Mouse (Mus musculus): ENCODE data around the gene Creb5.

The Creb5 gene

DNA sequence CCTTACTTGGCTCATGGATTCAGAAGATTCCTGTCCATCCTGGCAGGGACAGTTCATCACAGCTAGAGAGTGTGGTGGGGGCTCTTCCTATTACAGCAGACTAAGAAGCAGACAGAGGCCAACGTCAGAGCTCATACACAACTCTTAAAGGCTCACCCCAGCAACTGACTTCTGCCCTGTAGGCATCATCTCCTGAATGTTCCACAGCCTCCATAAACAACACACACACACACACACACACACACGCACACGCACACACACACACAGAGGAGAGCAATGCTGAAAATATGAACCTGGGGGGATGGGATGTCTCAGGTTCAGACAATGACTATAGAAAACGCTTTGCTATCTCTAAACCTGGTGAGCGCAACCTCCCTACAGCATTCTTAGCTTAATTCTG is 208.6 kb downstream of the Creb5 start:
- DNase-seq, result no peak

- DNase-seq, result peak; percentile 20
Observed at GRCm38 (mm10) chr6:53496325-53496753, 209.3 kb downstream of the Creb5 start.

- no peak for DNase-seq
Observed at GRCm38 (mm10) chr6:53497904-53498536, 210.9 kb downstream of the Creb5 start.

DNA sequence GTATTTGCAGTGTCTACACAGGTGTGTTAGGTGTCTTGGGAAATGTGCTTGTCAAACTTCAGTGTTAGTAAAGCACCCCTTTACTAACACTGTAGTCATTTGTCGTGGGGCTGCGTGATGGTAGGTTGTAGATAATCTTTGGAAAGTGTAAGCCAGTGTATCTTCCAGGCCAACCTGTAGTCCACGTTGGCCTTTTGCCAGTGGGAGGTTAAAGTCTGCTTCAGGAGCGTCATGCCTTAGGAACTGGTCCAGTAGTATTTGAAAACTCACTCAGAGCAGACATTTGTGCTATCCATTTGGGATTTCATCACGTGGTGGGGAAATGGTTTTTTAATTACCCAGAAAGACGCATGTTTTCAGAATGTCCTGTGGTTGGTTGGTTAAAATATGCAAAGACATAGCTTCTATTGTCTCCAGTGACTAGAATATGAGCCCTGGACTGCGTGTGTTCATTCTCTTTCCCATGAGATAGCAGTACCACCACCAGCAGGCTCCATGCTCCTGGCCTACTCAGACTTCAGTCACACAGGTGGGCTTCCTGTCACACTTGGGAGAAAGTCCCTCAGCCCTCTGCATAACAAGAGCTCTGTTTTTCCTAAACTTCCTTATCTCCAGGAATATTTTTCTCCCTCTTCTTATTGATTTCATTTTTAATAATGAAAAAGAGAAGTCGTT is 212.7 kb downstream of the Creb5 start:
- no peak for DNase-seq

DNA sequence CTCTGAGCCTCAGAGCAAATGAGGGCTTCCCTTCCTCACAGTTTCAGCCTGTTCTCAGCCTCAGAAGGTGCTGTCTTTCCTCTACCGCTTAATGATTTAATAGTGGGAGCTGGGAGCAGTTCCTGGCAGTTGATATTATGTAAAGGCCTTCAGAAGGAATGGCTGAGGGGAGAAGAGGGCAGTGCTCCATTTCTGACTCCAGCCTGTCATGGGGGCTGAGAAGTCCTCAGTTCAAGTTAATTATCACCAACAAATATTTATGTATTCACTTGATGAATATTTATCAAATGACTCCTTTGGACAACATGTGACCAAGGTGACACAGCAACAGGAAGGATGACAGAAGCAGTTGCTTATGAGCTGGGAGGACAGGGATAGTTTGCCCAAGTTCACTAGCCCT is 214.2 kb downstream of the Creb5 start:
- DNase-seq, result no peak

DNA sequence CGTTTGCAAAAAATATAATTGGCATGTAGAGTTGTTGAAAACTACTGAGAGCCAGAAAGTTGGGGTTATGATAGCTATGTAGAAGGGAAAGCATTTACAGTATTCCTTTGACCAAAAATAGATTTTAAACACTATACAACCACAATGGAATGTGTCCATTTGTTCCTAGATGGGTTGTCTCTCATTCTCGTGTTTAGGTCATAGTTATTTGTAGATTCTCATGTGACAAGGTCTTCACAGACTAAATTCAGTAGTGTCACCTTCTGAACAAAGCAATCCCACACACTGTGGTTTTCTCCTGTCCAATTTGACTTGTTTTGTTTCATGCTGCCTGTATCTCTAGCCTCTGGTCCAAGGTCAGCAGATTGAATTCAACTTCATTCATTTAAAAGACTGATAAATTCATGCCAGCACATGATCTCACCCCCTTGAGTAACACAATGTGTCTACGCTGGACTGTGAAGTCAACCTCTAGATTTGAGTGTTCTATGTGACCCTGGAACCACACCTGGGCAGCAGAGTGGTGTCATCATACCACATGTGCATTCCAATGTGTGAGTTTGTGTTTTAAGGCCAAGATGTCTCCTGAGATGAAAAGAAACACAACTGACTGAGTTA is 220.0 kb downstream of the Creb5 start:
- DNase-seq, result no peak

DNA sequence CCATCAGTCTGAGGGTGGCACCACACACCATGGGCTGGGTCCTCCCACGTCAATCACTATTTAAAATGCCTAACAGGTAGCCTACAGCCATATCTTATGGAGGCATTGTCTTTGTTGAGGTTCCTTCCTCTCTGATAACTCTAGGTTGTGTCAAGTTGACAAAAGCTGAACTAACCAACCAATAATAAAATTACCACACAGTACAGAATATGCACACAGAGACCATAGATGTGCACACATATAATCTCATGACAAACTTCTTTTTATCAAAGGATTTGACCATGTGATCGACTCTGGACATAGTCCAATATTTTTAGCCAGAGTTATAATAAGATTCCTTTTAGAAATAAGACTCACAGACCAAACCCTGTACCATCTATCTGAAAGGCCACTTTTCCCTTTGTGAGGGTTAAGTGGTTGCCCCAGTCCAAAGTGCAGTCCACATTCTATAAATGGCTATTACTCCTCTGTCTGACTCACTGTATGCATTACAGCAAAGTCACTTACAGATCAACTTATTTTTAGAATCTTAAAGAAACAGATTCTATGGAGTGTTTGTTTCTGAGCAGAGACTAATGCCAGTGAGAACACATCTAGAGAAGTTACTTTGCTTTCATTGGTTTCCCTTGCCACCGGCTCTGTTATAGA is 221.9 kb downstream of the Creb5 start:
- no peak for DNase-seq

- no peak for DNase-seq
Observed at GRCm38 (mm10) chr6:53510005-53510404, 222.9 kb downstream of the Creb5 start.

DNA sequence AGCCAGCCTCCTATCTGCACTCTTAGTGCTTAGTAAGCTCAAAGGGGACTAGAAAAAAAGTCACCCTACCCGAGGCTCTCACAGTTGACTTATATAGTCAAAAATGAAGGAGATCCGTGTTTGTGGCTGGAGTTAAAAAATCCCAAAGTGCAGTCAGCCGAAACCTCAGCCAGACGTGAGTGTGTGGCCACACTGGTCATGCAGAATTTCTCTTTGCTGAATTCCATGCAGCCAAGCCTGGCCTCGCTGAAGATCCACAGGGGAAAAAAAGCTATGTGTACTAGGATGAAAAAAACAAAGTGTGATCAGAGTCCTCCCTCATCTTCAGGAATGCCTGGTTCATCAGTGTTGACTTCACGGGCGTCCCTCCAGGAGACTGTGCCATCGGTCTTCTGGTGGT is 225.2 kb downstream of the Creb5 start:
- DNase-seq, result no peak

- DNase-seq, result no peak
Observed at GRCm38 (mm10) chr6:53513380-53513779, 226.3 kb downstream of the Creb5 start.

GRCm38 (mm10) chr6:53514862-53515261 is 227.8 kb downstream of the Creb5 start:
- no peak for DNase-seq

GRCm38 (mm10) chr6:53515611-53516010 is 228.5 kb downstream of the Creb5 start:
- no peak for DNase-seq

- no peak for DNase-seq
Observed at GRCm38 (mm10) chr6:53517371-53517945, 230.4 kb downstream of the Creb5 start.

DNA sequence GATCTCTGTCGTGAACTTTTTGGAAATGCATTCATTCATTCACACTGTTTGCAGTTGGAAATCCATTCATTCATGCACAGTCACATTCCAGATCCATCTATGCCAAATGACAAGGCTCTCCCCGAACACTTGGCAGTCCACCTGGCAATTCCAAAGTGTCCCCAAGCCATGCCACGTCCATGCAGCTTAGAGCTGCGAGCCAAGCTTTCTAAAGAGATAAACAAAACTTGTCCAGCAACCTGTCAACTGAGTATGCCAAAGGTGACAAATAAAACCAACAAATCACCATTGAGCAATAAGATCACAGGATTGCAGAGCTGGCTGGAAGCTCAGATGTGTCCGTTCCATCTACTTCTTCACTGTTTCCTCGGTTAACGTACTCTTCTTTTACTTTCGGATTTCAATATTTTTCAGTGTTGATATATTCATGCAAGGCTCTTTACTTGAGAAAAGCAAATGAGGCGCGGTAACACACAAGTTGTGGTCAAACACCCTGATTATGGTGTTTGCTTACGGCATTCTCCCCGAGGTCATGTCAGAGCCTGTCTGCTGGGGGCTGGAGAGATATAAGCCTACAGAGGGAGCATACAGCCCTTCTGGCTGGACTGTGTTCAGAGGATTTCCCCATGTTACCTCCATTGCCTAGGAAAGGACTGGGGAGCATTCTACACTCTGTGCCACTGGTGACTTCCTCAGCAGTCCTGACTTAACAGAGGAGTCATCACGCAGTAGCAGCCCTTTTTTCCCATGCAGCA is 236.8 kb downstream of the Creb5 start:
- no peak for DNase-seq

DNA sequence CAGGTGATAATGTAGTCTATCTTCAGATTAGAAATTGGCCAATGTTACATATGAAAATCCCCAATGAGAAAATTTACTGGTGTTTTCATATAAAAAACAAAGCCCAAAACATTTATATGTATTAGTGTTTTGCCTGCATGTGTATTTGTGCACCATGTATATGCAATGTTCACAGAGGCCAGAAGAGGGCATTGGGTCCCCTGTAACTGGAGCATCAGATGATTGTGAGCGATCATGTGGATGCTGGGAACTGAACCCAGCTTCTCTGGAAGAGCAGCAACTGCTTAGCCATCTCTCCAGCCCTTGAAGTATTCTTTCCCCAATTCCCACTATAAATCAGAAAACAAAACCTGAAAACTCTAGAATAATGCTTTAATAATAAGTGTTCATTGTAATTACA is 239.4 kb downstream of the Creb5 start:
- no peak for DNase-seq

DNA sequence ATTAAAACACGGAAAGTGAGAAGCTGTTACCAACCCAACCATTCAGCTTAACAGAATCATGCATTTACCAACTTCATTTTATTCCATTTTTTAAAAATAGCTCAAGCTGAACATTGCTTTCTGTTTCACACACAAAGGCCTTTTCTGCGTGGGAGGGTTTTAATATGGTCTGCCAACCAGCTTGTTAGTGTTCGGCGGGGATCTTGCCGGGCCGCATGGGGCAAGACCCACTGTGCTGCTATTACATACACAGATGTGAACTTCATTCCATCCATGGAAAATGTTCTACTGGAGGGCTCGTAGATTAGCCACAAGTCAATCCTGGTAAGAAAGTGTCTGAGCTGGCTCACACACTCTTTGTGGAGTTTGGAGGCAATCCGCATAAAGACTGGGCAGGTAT is 243.7 kb downstream of the Creb5 start:
- DNase-seq, result no peak

- no peak for DNase-seq
Observed at GRCm38 (mm10) chr6:53531461-53531860, 244.4 kb downstream of the Creb5 start.

GRCm38 (mm10) chr6:53537530-53537929 is 250.5 kb downstream of the Creb5 start:
- peak; percentile 83 for DNase-seq

DNA sequence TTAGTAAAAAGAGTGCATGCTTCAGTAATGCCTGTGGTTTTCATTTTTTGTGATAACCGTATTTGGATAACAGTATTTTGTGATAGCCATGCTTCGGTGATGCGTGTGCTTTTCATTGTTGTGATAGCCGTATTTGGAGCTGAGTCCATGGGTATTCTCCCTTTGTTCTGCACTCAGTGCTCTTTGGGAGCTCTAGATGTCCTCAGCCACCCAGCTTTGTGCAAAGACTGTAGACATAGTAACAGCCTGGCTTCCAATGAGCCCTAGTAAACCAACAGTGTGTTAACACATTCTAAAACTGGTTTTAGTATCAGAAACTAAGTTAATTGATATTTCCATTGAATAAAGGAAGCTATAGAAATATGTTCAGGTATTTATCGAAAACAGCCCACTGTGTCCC is 254.7 kb downstream of the Creb5 start:
- DNase-seq, result no peak

DNA sequence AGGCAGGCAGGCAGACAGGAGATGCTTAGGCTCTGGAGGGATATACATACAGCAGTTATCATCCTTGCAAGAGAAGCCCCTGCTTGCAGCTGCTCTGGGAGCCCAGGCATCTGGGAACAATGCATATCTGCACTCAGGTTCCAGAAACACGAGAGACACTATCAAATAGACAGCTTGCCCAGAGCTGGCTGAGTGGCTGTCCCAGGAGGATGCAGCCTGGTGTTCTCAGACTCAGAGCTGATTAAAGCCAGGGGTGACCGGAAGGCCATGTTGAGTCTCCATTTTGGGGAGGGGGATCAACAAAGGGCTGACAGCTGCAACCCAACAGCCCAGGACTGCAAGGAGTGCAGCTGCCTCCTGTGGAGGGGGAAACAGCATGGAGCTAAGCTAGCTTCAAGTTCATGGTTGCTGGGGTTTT is 258.4 kb downstream of the Creb5 start:
- no peak for DNase-seq

DNA sequence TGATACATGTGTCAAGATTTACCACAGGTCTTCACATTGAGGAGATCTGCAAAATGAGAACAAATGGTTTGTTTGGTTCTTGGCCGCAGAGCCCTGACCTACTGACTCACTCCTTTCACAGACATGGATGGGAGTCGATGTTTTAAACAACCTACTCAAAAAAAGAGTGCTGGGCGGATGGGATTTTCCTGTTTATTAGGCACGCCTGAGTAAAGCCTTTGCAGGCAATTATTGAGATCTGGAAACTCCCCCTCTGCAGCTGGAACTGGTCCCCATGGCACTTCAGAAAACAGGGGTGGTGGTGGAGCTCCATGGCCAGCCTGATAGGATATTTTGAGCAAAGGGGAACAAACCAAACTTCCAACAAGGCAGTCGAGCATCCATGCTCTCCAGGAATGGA is 258.9 kb downstream of the Creb5 start:
- DNase-seq, result no peak

GRCm38 (mm10) chr6:53548236-53548635 is 261.2 kb downstream of the Creb5 start:
- DNase-seq, result no peak

GRCm38 (mm10) chr6:53549409-53549808 is 262.3 kb downstream of the Creb5 start:
- DNase-seq, result no peak

All from cerebellum, adult 11-12 months (tissue).